Mouse (Mus musculus) liver, embryonic 16.5 days (tissue): ENCODE results near the gene Olfr765. TPM values are rescaled to one million over a fixed set of nuclear protein-coding genes. Genes with fewer than 3 reads are reported as not detected.
"Not testable (repeated sequence)": the region's sequence is repeated elsewhere in the genome, so short reads cannot be mapped to it uniquely, and the experiment has no call there.

ENCODE experiments used
- ATAC-seq: fragments of 200-750 bp; cut with Nextera tagmentation; 2 replicates; pipeline ENCODE4 v1.8.0; 2017; ENCODE audit warnings: low read depth, mild to moderate bottlenecking, moderate number of reproducible peaks, moderate library complexity
- H3K27ac ChIP-seq: fragments of 300-500 bp; sonication (generic); 2 replicates; pipeline ENCODE4 v1.5.1; 2014; ENCODE audit warnings: mild to moderate bottlenecking, low read length
- H3K27me3 ChIP-seq: fragments of 300-500 bp; sonication (generic); 2 replicates; pipeline ENCODE4 v1.6.1; 2014; ENCODE audit warnings: low read depth, low read length, mixed read lengths; ENCODE audit not compliant: control insufficient read depth, insufficient read depth
- H3K36me3 ChIP-seq: fragments of 300-500 bp; sonication (generic); 2 replicates; pipeline ENCODE4 v1.6.1; 2014; ENCODE audit warnings: mild to moderate bottlenecking; ENCODE audit not compliant: control insufficient read depth, insufficient read depth
- H3K4me1 ChIP-seq: fragments of 300-500 bp; sonication (generic); 2 replicates; pipeline ENCODE4 v1.6.1; 2014; ENCODE audit warnings: low read depth, low read length, mixed read lengths; ENCODE audit not compliant: control insufficient read depth
- H3K4me2 ChIP-seq: fragments of 300-500 bp; sonication (generic); 2 replicates; pipeline ENCODE4 v1.6.1; 2014; ENCODE audit warnings: low read depth, low read length, mixed read lengths
- H3K4me3 ChIP-seq: fragments of 300-500 bp; sonication (generic); 2 replicates; pipeline ENCODE4 v1.5.1; 2014; ENCODE audit warnings: low read depth, mild to moderate bottlenecking, low read length
- H3K9ac ChIP-seq: fragments of 300-500 bp; sonication (generic); 2 replicates; pipeline ENCODE4 v1.6.1; 2014; ENCODE audit warnings: low read depth, low read length
- H3K9me3 ChIP-seq: fragments of 300-500 bp; sonication (generic); replicated peaks from 2 replicates; pipeline ENCODE4 v1.6.1; 2016; ENCODE audit warnings: low read length; ENCODE audit not compliant: control insufficient read depth
- WGBS: fragments of 180-500 bp; shearing (Covaris S2); extraction: QIAGEN DNeasy Blood & Tissue Kit; methylation state at CpG from one replicate; pipeline ENCODE4 v1.1.7; 2014; ENCODE audit not compliant: insufficient replicate concordance; 5-methylcytosine and 5-hydroxymethylcytosine counted together
- polyA plus RNA-seq: library from polyadenylated mRNA; unstranded; fragments of >200 nt; fragmentation: Nextera tagmentation; extraction: Ambion mirVana; gene quantifications from 2 replicates; pipeline ENCODE4 v1.2.1, GENCODE M21; 2015

The Olfr765 gene
- not detected in 2 replicates for polyA plus RNA-seq

DNA sequence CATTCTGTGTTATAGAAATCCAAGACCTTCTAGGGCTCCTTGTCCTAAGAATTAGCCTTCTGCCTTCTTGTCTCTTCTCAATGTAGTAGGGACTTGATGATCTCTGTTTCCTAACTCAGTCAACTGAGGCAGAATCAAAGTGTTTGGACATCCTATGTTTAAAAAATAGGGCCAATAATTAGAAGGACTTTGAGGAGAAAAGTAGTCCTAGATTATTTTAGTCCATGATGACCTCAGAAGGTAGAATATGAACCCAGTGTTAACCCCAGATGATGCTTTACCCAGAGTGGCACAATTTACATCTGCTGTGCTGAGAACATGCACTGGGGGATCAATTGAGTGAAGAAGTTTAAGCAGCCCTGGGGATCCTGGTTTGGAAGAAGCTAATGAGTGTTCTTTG is at the start of gene Olfr765:
Olfr765 (minus strand) TSS at position 101 of the 400 bp plus-strand sequence.
- H3K27me3 ChIP-seq, H3K27ac ChIP-seq, H3K4me1 ChIP-seq, H3K4me2 ChIP-seq, H3K9ac ChIP-seq, H3K9me3 ChIP-seq, H3K4me3 ChIP-seq, ATAC-seq, H3K36me3 ChIP-seq: not testable (repeated sequence)

GRCm38 (mm10) chr10:129099275-129099674 is 49.5 kb upstream of the Olfr765 start, which contains the start of gene Olfr768:
Gene Olfr768, minus strand, starts transcription at chr10:129099375.
- no peak within 1 kb of the TSS for H3K9ac ChIP-seq
- H3K27me3 ChIP-seq, result no peaks in the 10 kb centered on the region
- no peaks in the 10 kb centered on the region for H3K4me1 ChIP-seq
- H3K36me3 ChIP-seq, result no peaks in the 10 kb centered on the region
- 50% methylated on average over 1 of the region's 1 CpGs for WGBS
- no peak for ATAC-seq
- H3K4me2 ChIP-seq, result no peak within 1 kb of the TSS
- no peak within 1 kb of the TSS for H3K27ac ChIP-seq
- no peaks in the 10 kb centered on the region; the same call in 1 of the 2 replicates for H3K9me3 ChIP-seq
- no peak within 1 kb of the TSS for H3K4me3 ChIP-seq

- not testable (repeated sequence) for H3K9ac ChIP-seq, H3K27ac ChIP-seq, H3K4me1 ChIP-seq, ATAC-seq, H3K4me3 ChIP-seq, H3K27me3 ChIP-seq, H3K36me3 ChIP-seq, H3K4me2 ChIP-seq, H3K9me3 ChIP-seq
Measured at GRCm38 (mm10) chr10:129082810-129083209, 33.0 kb upstream of the Olfr765 start, which contains the start of gene Olfr767. Gene Olfr767, minus strand, starts transcription at chr10:129082910.

DNA sequence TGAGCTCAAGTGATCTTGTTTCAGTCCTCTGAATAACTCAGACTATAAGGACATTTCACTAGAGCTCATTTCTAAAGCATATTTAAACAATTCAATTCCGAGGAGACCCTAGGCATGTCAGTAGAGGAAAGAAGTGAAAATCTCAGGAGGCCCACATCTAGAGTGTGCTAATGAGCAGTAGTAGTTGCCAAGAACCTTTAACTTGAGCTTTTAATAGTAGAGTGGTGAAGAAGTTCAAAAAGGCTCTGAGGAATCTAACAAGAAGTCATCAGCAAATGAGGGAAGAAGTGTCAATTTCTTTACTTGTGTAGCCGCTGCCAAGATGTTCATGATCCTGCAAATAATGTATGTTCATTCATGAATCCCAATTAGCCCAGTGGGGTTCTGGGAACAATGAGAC is 19.1 kb upstream of the Olfr765 start, which contains the start of gene Olfr766-ps1:
Olfr766-ps1 (minus strand) TSS at position 101 of the 400 bp plus-strand sequence.
- H3K36me3 ChIP-seq, result no peaks in the 10 kb centered on the region
- H3K27me3 ChIP-seq, result no peaks in the 10 kb centered on the region
- H3K4me1 ChIP-seq, result no peaks in the 10 kb centered on the region
- H3K27ac ChIP-seq, result no peak within 1 kb of the TSS
- ATAC-seq, result no peak
- H3K4me2 ChIP-seq, result no peak within 1 kb of the TSS
- 54% methylated on average over 2 of the region's 2 CpGs for WGBS
- H3K9ac ChIP-seq, result no peak within 1 kb of the TSS
- H3K9me3 ChIP-seq, result no peaks in the 10 kb centered on the region
- no peak within 1 kb of the TSS for H3K4me3 ChIP-seq

GRCm38 (mm10) chr10:129039796-129040195 is 10.0 kb downstream of the Olfr765 start, which contains the start of gene Olfr764-ps1:
Gene Olfr764-ps1, minus strand, starts transcription at chr10:129039896.
- 43% methylated on average over 3 of the region's 3 CpGs for WGBS
- no peak for ATAC-seq
- no peaks in the 10 kb centered on the region for H3K36me3 ChIP-seq

GRCm38 (mm10) chr10:129028343-129028742 is 21.5 kb downstream of the Olfr765 start:
- Histone ChIP-seq H3K4me3 (no peak overlapping the region), H3K9me3 (no peaks in the 10 kb centered on the region), H3K27me3 (no peaks in the 10 kb centered on the region), H3K27ac (no peak overlapping the region), H3K9ac (no peak overlapping the region), H3K4me1 (no peaks in the 10 kb centered on the region), H3K36me3 (no peaks in the 10 kb centered on the region), H3K4me2 (no peak overlapping the region)
- ATAC-seq, result no peak
- WGBS, result 54% methylated on average over 2 of the region's 2 CpGs

More at GRCm38 (mm10) chr10:129039796-129040195, 10.0 kb downstream of the Olfr765 start, which contains the start of gene Olfr764-ps1:
- Histone ChIP-seq H3K27me3 (no peaks in the 10 kb centered on the region), H3K27ac (no peak within 1 kb of the TSS), H3K4me2 (no peak within 1 kb of the TSS), H3K4me1 (no peaks in the 10 kb centered on the region), H3K4me3 (no peak within 1 kb of the TSS), H3K9me3 (no peaks in the 10 kb centered on the region), H3K9ac (no peak within 1 kb of the TSS)

- Histone ChIP-seq H3K9ac (no peak overlapping the region), H3K27me3 (no peaks in the 10 kb centered on the region), H3K4me2 (no peak overlapping the region), H3K9me3 (no peaks in the 10 kb centered on the region), H3K27ac (no peak overlapping the region), H3K4me1 (no peaks in the 10 kb centered on the region), H3K36me3 (no peaks in the 10 kb centered on the region), H3K4me3 (no peak overlapping the region)
- WGBS, result 53% methylated on average over 3 of the region's 3 CpGs
- ATAC-seq, result no peak
Measured at GRCm38 (mm10) chr10:129026018-129026662, 23.7 kb downstream of the Olfr765 start.

DNA sequence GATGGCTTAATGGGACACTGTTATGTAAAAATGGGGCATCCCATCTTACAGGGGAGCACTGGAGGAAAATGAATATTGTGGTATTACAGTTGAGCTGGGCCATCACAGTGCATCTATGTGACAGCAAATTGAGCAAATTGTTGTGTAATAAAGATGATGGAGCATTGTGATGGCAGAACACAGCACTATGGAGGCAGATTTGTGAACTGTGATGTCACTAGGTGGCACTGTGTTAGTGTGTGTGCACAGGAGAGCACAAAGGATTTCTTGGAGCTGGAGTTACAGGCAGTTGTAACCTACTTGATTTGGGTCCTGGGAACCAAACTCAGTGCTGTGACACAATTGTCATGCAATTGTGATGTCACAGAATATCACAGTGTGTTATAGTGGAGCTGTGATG is 26.5 kb downstream of the Olfr765 start:
- no peaks in the 10 kb centered on the region for H3K36me3 ChIP-seq
- no peaks in the 10 kb centered on the region for H3K4me1 ChIP-seq
- H3K4me2 ChIP-seq, result no peak overlapping the region
- H3K27ac ChIP-seq, result no peak overlapping the region
- H3K9me3 ChIP-seq, result no peaks in the 10 kb centered on the region
- H3K4me3 ChIP-seq, result no peak overlapping the region
- no peaks in the 10 kb centered on the region for H3K27me3 ChIP-seq
- no peak for ATAC-seq
- H3K9ac ChIP-seq, result no peak overlapping the region

- Histone ChIP-seq H3K4me3 (no peak overlapping the region), H3K27ac (no peak overlapping the region), H3K27me3 (no peaks in the 10 kb centered on the region), H3K9me3 (no peaks in the 10 kb centered on the region), H3K36me3 (no peaks in the 10 kb centered on the region), H3K9ac (no peak overlapping the region), H3K4me2 (no peak overlapping the region), H3K4me1 (no peaks in the 10 kb centered on the region)
- ATAC-seq, result no peak
Measured at GRCm38 (mm10) chr10:129014477-129014876, 35.3 kb downstream of the Olfr765 start.
